Mouse (Mus musculus) intestine, postnatal 0 days (tissue): ENCODE data around the gene Uba52. TPM values are rescaled to one million over a fixed set of nuclear protein-coding genes. Genes with fewer than 3 reads are reported as not detected.

Source experiments
- ATAC-seq: fragments of 200-750 bp; cut with Nextera tagmentation; 2 replicates; pipeline ENCODE4 v1.8.0; 2017; ENCODE audit warnings: mild to moderate bottlenecking, moderate TSS enrichment, moderate library complexity
- H3K27ac ChIP-seq: fragments of 300-500 bp; sonication (generic); 2 replicates; pipeline ENCODE4 v1.5.1; 2014; ENCODE audit warnings: mild to moderate bottlenecking, low read depth, low read length, moderate library complexity
- H3K27me3 ChIP-seq: fragments of 300-500 bp; sonication (generic); replicated peaks from 2 replicates; pipeline ENCODE4 v1.6.1; 2014; ENCODE audit warnings: low read length, mixed read lengths; ENCODE audit not compliant: control insufficient read depth, insufficient read depth
- H3K36me3 ChIP-seq: fragments of 300-500 bp; sonication (generic); 2 replicates; pipeline ENCODE4 v1.6.1; 2014; ENCODE audit warnings: mild to moderate bottlenecking, moderate library complexity; ENCODE audit not compliant: control insufficient read depth, insufficient read depth
- H3K4me1 ChIP-seq: fragments of 300-500 bp; sonication (generic); replicated peaks from 2 replicates; pipeline ENCODE4 v1.6.1; 2014; ENCODE audit warnings: antibody characterized with exemption, low read length, mixed read lengths; ENCODE audit not compliant: control insufficient read depth, insufficient read depth
- H3K4me2 ChIP-seq: fragments of 300-500 bp; sonication (generic); replicated peaks from 2 replicates; pipeline ENCODE4 v1.6.1; 2014; ENCODE audit warnings: low read depth, mild to moderate bottlenecking, moderate library complexity
- H3K4me3 ChIP-seq: fragments of 300-500 bp; sonication (generic); 2 replicates; pipeline ENCODE4 v1.5.1; 2014; ENCODE audit warnings: low read depth, low read length
- H3K9ac ChIP-seq: fragments of 300-500 bp; sonication (generic); 2 replicates; pipeline ENCODE4 v1.6.1; 2014; ENCODE audit warnings: mild to moderate bottlenecking, low read depth, low read length
- H3K9me3 ChIP-seq: fragments of 300-500 bp; sonication (generic); 2 replicates; pipeline ENCODE4 v1.6.1; 2016; ENCODE audit warnings: mixed run types; ENCODE audit not compliant: control insufficient read depth
- CTCF ChIP-seq: sonication (generic); IDR thresholded peaks from 2 replicates; pipeline ENCODE4 v1.5.1; 2016; ENCODE audit warnings: low read depth, mild to moderate bottlenecking, control low read depth, antibody characterized with exemption, moderate library complexity
- WGBS: fragments of 180-500 bp; shearing (Covaris S2); extraction: QIAGEN DNeasy Blood & Tissue Kit; methylation state at CpG from one replicate; pipeline ENCODE4 v1.1.7; 2014; 5-methylcytosine and 5-hydroxymethylcytosine counted together
- polyA plus RNA-seq: library from polyadenylated mRNA; unstranded; fragments of >200 nt; fragmentation: Nextera tagmentation; extraction: Ambion mirVana; gene quantifications from 2 replicates; pipeline ENCODE4 v1.2.1, GENCODE M21; 2015

Gene Uba52
- polyA plus RNA-seq, 1 experiment from 2014 or later, result 863 TPM

GRCm38 (mm10) chr8:70552836-70553235 is 42.2 kb upstream of the Uba52 start:
- TF ChIP-seq CTCF, result no peak
- H3K9ac ChIP-seq, result no peak overlapping the region
- ATAC-seq, result no peak

GRCm38 (mm10) chr8:70551558-70552161 is 41.1 kb upstream of the Uba52 start:
- no peak overlapping the region for H3K4me3 ChIP-seq
- no peak overlapping the region for H3K9ac ChIP-seq
- H3K4me1 ChIP-seq, result peaks cover 18% of the 10 kb centered on the region
- no peak overlapping the region for H3K27ac ChIP-seq
- TF ChIP-seq CTCF, result no peak
- no peaks in the 10 kb centered on the region; the same call in 1 of the 2 replicates for H3K36me3 ChIP-seq
- no peaks in the 10 kb centered on the region for H3K9me3 ChIP-seq
- 61% methylated on average over 3 of the region's 3 CpGs for WGBS
- no peak overlapping the region for H3K4me2 ChIP-seq
- no peaks in the 10 kb centered on the region for H3K27me3 ChIP-seq
- no peak for ATAC-seq

More at GRCm38 (mm10) chr8:70552836-70553235, 42.2 kb upstream of the Uba52 start:
- H3K4me3 ChIP-seq, result no peak overlapping the region
- H3K36me3 ChIP-seq, result no peaks in the 10 kb centered on the region; the same call in 1 of the 2 replicates
- peaks cover 17% of the 10 kb centered on the region for H3K4me1 ChIP-seq
- 39% methylated on average over 1 of the region's 1 CpGs for WGBS
- H3K9me3 ChIP-seq, result no peaks in the 10 kb centered on the region
- no peaks in the 10 kb centered on the region for H3K27me3 ChIP-seq
- no peak overlapping the region for H3K4me2 ChIP-seq
- H3K27ac ChIP-seq, result no peak overlapping the region

DNA sequence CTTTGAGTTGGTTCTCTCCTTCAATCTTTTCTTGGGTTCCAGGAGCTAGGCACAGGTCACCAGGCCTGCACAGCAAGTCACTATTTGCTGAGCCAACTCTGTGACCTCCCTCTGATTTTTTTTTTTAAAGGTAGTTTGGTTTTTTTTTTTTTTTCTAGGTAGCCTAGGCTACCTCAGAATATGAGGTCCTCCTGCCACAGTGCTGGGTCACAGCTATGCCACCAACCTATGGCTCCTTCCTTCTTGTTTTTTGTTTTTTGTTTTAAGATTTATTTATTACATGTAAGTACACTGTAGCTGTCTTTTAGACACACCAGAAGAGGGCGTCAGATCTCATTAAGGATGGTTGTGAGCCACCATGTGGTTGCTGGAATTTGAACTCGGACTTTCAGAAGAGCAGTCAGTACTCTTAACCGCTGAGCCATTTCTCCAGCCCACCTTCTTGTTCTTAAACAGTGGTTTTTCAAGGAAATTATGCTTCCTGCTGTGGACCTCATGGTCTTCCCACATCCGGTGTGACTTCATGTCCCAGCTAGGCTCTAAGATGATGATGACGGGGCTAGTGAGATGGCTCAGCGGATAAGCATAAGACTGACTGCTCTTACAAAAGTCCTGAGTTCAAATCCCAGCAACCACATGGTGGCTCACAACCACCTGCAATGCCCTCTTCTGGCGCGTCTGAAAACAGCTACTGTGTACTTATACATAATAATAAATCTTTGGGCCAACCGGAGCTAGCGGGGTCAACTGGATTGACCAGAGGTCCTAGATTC is 39.0 kb upstream of the Uba52 start:
- 90% methylated on average over 10 of the region's 10 CpGs for WGBS
- Histone ChIP-seq H3K4me3 (no peak overlapping the region), H3K4me1 (peaks cover 15% of the 10 kb centered on the region), H3K4me2 (no peak overlapping the region), H3K27ac (no peak overlapping the region), H3K36me3 (no peaks in the 10 kb centered on the region), H3K9me3 (no peaks in the 10 kb centered on the region), H3K9ac (no peak overlapping the region), H3K27me3 (no peaks in the 10 kb centered on the region)
- TF ChIP-seq CTCF, result peak; percentile 11; the same call in 1 of the 2 replicates
- ATAC-seq, result no peak

DNA sequence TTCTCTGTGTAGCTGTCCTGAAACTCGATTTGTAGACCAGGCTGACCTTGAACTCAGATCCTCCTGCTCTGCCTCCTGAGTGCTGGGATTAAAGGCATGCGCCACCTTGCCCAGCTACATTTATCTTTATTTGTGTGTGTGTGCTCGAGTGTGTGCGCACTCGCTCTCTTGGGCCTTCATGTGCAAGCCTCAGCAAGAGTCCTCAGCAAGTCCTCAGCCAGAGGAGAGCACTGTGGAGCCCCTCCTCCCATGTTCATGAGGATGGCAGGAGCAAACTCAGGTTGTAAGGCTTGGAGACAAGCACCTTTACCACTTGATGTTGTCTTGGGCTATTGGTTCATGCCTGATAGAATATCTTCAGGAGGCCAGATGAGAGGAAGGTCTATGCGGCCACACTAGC is 37.2 kb upstream of the Uba52 start:
- WGBS, result 82% methylated on average over 6 of the region's 6 CpGs

DNA sequence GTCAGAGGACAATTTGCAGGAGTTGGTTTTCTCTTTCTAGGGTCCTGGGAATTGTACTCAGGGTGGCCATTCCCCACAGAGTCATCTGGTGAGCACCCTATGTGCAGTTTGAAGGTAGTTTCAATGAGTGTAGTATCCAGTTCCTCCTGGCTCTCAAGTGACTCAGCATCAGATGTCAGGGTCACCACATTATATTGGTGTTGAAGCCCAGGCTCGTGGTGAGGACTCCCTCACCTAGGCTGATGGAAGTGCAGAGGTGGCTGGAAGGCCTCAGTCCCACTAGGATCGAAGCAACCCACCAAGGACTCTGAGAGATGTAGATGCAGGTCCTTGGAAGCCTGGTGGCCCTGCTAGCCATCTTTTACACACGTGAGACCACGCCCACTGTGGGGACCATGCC is 35.8 kb upstream of the Uba52 start:
- TF ChIP-seq CTCF, result no peak

More for the DNA sequence above, 37.2 kb upstream of the Uba52 start:
- Histone ChIP-seq H3K27ac (no peak overlapping the region), H3K9ac (no peak overlapping the region), H3K9me3 (no peaks in the 10 kb centered on the region), H3K27me3 (no peaks in the 10 kb centered on the region), H3K4me3 (no peak overlapping the region), H3K4me2 (no peak overlapping the region), H3K4me1 (peaks cover 15% of the 10 kb centered on the region), H3K36me3 (no peaks in the 10 kb centered on the region)
- no peak for ATAC-seq
- TF ChIP-seq CTCF, result no peak

DNA sequence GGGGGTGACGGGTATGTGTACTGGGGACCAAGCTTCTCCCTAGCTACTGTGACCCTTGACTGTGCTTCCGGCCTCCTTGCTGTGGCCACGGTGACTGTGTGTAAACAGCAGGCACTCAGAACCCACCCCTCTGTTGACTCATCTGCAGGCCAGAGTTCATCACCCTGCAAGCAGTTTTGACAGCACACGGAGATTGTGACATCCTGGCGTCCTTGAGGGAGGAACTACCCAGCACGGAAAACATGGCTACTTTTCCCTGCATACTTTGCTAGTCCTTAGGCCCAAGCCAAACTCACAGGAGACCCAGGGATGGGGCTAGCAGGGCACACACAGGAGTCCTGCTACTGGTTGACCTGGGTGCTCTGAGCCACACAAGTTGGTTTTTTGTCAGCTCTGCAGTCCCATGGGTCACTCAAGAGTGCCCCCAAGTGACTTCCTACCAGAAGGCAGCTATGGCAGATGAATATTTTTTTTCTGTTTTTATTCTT is 33.6 kb upstream of the Uba52 start:
- peak; percentile 66 for TF ChIP-seq CTCF
- H3K4me3 ChIP-seq, result no peak overlapping the region
- no peaks in the 10 kb centered on the region for H3K9me3 ChIP-seq
- H3K36me3 ChIP-seq, result no peaks in the 10 kb centered on the region
- H3K27me3 ChIP-seq, result no peaks in the 10 kb centered on the region
- H3K27ac ChIP-seq, result peak overlapping the region; percentile 78
- peak; percentile 12 for ATAC-seq
- no peak overlapping the region for H3K9ac ChIP-seq
- no peak overlapping the region for H3K4me2 ChIP-seq
- peaks cover 15% of the 10 kb centered on the region for H3K4me1 ChIP-seq
- 22% methylated on average over 6 of the region's 6 CpGs for WGBS

More for the DNA sequence above, 35.8 kb upstream of the Uba52 start:
- no peaks in the 10 kb centered on the region for H3K27me3 ChIP-seq
- H3K36me3 ChIP-seq, result no peaks in the 10 kb centered on the region
- WGBS, result 66% methylated on average over 4 of the region's 4 CpGs
- peak overlapping the region; percentile 28; the same call in 1 of the 2 replicates for H3K27ac ChIP-seq
- H3K9me3 ChIP-seq, result no peaks in the 10 kb centered on the region
- H3K4me2 ChIP-seq, result no peak overlapping the region
- peaks cover 15% of the 10 kb centered on the region for H3K4me1 ChIP-seq
- no peak for ATAC-seq
- H3K9ac ChIP-seq, result no peak overlapping the region
- no peak overlapping the region for H3K4me3 ChIP-seq
